Mouse (Mus musculus) olfactory bulb, adult 2 months (tissue): ENCODE results near the gene Ndufs7. TPM values are rescaled to one million over a fixed set of nuclear protein-coding genes. Genes with fewer than 3 reads are reported as not detected.
"Not testable (repeated sequence)": the region's sequence is repeated elsewhere in the genome, so short reads cannot be mapped to it uniquely, and the experiment has no call there.

Experiments
- H3K27ac ChIP-seq: fragments of 200-500 bp; 2 replicates; pipeline ENCODE4 v1.5.1; 2012; ENCODE audit warnings: low read depth, low read length; ENCODE audit not compliant: insufficient read depth
- H3K4me1 ChIP-seq: fragments of 200-500 bp; 2 replicates; pipeline ENCODE4 v1.6.1; 2012; ENCODE audit warnings: low read length; ENCODE audit not compliant: control insufficient read depth, insufficient read depth
- H3K4me3 ChIP-seq: fragments of 200-500 bp; 2 replicates; pipeline ENCODE4 v1.5.1; 2012; ENCODE audit warnings: mild to moderate bottlenecking, low read depth, low read length, moderate library complexity; ENCODE audit not compliant: insufficient read depth
- CTCF ChIP-seq: fragments of 200-500 bp; IDR thresholded peaks from 2 replicates; pipeline ENCODE4 v1.5.1; 2012; ENCODE audit warnings: low read depth, mild to moderate bottlenecking, low read length, moderate library complexity; ENCODE audit not compliant: insufficient read depth
- POLR2A ChIP-seq: fragments of 200-500 bp; IDR thresholded peaks from 2 replicates; pipeline ENCODE4 v1.6.1; 2012; ENCODE audit warnings: mild to moderate bottlenecking, low read depth, low read length, moderate library complexity; ENCODE audit not compliant: insufficient read depth
- WGBS: fragments of 180-500 bp; shearing (Covaris S2); methylation state at CpG from one replicate; pipeline ENCODE4 v1.1.7; 2018; 5-methylcytosine and 5-hydroxymethylcytosine counted together
- polyA plus RNA-seq: library from polyadenylated mRNA; stranded (reverse); fragments of >200 nt; gene quantifications from 2 replicates; pipeline ENCODE4 v1.2.4, GENCODE M21; 2012; ENCODE audit warnings: low replicate concordance; ENCODE audit not compliant: missing spikeins, insufficient read depth, insufficient read length

Ndufs7 gene
- not detected in 2 replicates for polyA plus RNA-seq

DNA sequence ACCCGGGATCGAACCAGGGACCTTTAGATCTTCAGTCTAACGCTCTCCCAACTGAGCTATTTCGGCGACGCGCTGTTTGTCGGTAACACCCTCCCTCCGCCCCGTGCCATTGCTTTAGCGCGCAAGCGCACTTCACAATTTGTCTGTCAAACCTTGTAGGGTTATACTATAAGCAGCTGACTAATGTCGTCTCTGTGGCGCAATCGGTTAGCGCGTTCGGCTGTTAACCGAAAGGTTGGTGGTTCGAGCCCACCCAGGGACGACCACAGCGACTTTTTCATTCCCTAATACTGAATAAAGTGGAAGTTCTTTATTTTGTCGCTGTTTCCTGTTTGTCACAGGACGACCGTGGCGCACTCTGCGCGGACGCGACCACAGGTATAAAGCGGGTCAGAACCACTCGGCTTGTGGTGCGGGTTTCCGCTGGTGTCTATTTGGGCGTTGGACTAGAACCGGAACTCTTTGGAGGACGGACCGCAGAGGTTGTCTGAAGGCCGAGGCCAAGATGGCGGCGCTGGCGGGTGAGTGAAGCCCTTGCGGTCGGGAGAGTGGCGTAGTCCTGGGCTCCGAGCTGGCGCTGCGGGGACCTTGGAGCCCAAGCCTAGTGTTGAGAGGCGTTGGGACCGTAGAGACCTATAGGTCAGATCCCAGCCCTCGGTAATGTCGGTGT is at the start of gene Ndufs7:
Gene Ndufs7 (plus strand): TSS at position 151 of the 670 bp plus-strand sequence.
- TF ChIP-seq CTCF (no peak), POLR2A (peak; percentile 76)
- under 1% methylated on average over 53 of the region's 53 CpGs for WGBS
- peaks cover 29% of the 10 kb centered on the region for H3K4me1 ChIP-seq
- peak within 1 kb of the TSS; percentile 67 for H3K4me3 ChIP-seq
- peak within 1 kb of the TSS; percentile 81 for H3K27ac ChIP-seq

DNA sequence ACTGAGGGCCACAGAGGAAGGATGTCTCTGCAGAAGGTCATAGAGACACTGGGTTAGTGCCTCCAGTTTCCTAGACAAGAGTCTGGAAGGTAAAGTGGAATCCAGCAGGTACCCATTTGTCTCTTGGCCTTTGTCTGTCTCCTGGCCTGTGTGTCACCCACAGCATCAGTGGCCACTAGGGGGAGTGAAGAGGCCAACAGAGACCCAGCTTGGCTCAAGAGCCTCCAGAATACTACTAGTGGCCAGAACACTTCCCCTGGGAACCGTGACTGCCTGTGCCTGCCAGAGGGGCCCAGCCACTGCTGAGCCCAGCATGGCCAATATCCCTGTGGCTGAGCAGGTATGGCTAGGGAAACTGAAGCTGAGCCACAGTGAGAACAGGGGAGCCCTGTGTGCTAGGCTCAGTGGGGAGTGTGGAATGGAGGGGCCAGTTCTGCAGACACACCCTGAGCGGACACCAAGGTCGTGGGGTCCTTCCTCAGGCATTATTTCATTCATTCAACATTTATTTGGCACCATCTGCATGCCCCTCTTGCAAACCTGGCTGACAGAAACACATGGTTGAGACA is 49.4 kb upstream of the Ndufs7 start:
- no peak for TF ChIP-seq POLR2A
- TF ChIP-seq CTCF: peak; percentile 64; the same call in 1 of the 2 replicates
- WGBS: 58% methylated on average over 3 of the region's 3 CpGs
- H3K4me3 ChIP-seq: no peak overlapping the region
- H3K27ac ChIP-seq: no peak overlapping the region
- no peaks in the 10 kb centered on the region for H3K4me1 ChIP-seq

DNA sequence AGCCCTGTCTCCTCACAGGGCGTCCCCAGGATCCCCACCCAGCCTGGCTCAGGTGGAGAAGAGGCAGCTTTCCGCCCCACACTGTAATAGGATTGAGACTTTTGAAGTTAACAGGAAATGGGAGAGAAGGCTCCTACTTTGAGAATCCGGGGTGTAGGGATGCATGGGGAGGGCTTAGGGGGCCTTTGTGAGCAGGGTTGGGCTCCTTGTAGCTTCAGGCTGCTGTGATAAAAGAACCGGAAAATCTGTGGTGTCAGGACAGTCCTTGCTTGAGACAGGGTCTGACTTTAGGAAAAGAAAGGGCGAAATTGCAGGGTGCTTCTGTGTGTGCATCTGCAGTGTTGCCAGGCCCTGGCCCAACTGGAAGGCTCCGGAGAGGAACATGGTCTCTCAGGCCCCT is 48.4 kb upstream of the Ndufs7 start:
- TF ChIP-seq CTCF: no peak
- TF ChIP-seq POLR2A: no peak
- H3K27ac ChIP-seq: no peak overlapping the region
- 86% methylated on average over 6 of the region's 6 CpGs for WGBS

DNA sequence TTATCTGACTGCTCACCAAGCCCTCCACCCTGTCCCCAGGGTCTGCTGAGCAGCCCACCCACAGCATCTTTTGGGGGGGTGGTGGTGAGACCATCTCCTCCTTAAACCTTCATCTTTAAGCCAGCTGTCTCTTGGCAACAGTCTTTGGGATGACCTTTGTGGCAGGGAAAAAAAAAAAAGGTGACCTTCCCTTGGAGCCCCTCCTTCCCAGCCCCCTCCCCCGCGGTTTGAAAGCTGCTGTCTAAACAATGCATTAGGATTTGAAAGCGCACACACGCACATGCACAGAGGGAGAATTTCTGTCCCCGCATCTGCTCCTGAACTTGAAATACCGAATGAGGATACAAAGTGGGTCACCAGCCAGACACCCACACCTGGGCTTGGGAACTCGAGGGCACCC is 44.9 kb upstream of the Ndufs7 start:
- no peak for TF ChIP-seq CTCF
- TF ChIP-seq POLR2A: no peak
- 27% methylated on average over 7 of the region's 7 CpGs for WGBS
- no peak overlapping the region for H3K27ac ChIP-seq
- no peak overlapping the region for H3K4me3 ChIP-seq
- peaks cover 5% of the 10 kb centered on the region for H3K4me1 ChIP-seq

More for the DNA sequence above, 48.4 kb upstream of the Ndufs7 start:
- Histone ChIP-seq H3K4me3 (no peak overlapping the region), H3K4me1 (no peaks in the 10 kb centered on the region)

DNA sequence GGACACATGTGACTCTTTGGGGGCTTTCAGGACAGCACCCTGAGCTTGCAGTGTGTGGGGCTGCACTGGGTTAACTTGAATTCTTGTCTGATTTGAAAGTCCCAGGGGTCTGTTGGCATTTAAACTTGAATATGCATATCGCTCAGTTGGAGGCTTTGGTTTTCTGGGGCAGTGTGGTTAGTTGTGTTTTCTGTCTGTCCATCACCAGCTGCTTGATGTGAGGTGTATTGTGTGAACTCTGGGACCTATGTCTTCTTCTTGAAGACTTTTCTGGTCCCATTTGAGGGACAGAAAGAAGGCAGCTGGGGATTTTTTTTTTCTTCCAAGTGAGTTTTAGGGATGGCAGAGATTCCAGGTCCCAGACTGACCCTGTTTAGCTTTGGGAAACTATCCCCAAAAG is 41.7 kb upstream of the Ndufs7 start:
- no peak overlapping the region for H3K27ac ChIP-seq
- H3K4me3 ChIP-seq: no peak overlapping the region
- TF ChIP-seq POLR2A (no peak), CTCF (no peak)
- 88% methylated on average over 1 of the region's 1 CpGs for WGBS
- H3K4me1 ChIP-seq: peaks cover 5% of the 10 kb centered on the region

DNA sequence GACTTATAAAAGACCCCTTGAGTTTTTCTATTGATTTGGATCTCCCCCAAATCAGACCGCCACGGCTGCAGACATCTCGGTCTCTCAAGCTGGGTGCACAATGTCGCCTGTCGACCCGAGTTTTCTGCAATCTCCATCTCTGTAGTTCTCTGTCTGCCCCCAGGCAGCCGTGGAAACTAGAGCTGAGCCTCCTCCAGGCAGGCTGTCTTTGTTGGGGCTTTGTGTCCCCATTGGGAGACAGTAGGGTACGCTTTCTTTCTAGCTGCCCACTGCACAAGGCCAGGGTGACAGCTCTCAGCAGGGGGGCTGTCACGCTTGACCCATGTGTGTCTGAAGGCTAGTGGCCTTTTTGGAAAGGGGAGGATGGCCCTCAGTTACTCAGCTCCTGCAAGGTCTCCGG is 41.2 kb upstream of the Ndufs7 start:
- H3K4me1 ChIP-seq: peaks cover 5% of the 10 kb centered on the region
- H3K4me3 ChIP-seq: no peak overlapping the region
- no peak overlapping the region for H3K27ac ChIP-seq
- WGBS: 77% methylated on average over 10 of the region's 10 CpGs
- TF ChIP-seq CTCF: no peak
- no peak for TF ChIP-seq POLR2A

DNA sequence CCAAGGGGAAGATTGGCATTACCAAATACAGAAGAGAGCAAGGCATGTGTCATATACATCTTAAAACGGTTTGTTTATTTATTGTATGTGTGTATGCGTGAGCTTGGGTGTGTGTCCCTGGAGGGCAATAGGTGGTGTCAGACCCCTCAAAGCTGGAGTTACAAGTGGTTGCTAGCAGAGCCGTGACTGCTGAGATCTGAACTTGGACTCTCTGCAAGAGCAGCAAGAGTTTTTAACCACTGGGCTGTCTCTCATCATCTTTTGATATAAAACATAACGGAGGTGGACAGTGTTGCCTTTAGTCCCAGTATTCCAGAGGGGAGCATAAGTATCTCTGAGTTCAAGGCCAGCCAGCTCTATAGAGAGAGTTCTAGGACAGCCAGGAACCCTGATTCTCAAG is 40.7 kb upstream of the Ndufs7 start:
- Histone ChIP-seq H3K4me3 (no peak overlapping the region), H3K27ac (no peak overlapping the region), H3K4me1 (peaks cover 5% of the 10 kb centered on the region)
- 90% methylated on average over 4 of the region's 4 CpGs for WGBS
- TF ChIP-seq CTCF: no peak
- TF ChIP-seq POLR2A: no peak

DNA sequence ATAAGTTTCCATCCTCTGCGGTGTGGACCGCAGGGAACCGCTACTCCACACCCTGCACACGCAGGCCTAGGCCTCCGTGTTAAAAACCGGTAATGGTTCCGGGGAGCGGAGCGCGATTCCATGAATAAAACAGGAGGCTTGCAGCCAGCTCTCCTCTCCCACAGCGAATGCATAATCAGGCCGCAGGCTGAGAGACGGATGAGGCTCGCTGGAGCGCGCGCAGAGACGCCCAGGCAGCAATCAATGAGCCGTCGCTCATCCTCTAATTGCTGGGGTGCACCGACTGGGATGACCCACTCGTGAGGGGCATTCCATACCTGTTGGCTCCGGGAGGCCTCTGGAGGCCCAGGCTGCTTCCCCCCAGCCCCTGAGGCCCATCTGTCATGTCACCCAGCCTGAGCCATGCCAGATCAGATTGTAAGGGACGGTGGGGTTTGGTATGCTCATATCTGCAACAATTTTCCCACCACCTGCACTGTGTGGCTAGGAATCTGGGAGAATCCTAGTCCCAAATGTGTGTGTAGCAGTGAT is 40.0 kb upstream of the Ndufs7 start:
- no peak overlapping the region for H3K4me3 ChIP-seq
- WGBS: 15% methylated on average over 24 of the region's 24 CpGs
- no peak overlapping the region for H3K27ac ChIP-seq
- no peak for TF ChIP-seq POLR2A
- no peak for TF ChIP-seq CTCF
- H3K4me1 ChIP-seq: peaks cover 5% of the 10 kb centered on the region

DNA sequence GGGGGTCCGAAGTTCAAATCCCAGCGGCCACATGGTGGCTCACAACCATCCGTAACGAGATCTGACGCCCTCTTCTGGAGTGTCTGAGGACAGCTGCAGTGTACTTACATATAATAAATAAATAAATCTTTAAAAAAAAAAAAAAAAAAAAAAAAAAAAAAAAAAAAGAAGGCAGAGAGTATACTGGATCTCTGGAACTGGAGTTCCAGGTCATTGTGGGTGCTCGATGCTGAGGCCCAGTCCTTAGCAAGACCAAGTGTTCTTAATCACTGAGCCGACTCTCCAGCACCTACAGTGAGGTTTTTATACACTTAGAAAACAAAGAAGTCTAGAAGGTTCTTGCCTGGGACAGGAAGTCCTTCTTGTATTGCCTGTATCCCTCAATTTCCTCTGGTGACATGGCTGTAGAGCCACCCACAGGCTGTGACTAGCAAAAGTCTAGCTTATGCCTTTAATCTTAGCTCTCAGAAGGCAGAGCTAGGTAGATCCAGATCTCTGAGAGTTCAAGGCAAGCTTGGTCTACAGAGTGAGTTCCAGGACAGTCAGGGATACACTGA is 37.3 kb upstream of the Ndufs7 start:
- H3K27ac ChIP-seq, H3K4me1 ChIP-seq, H3K4me3 ChIP-seq: not testable (repeated sequence)
- 83% methylated on average over 7 of the region's 7 CpGs for WGBS
